Mouse (Mus musculus): ENCODE data around the gene Mrps12. TPM values are rescaled to one million over a fixed set of nuclear protein-coding genes. Genes with fewer than 3 reads are reported as not detected.
A peak's percentile ranks its signal among the peaks of the same experiment; 100 is the strongest.

Mrps12 gene
- total and polyA plus RNA-seq, 2 experiments from 2014 or later: 73.9 to 133 TPM

- H3K4me1 ChIP-seq (ENCODE audit: control insufficient read depth, insufficient read depth): no peaks in the 10 kb centered on the region
- H3K9ac ChIP-seq (replicated peaks; ENCODE audit: low read depth, low read length): no peak overlapping the region
- no peak overlapping the region for H3K4me2 ChIP-seq (ENCODE audit: low read depth, low read length)
- H3K27ac ChIP-seq (ENCODE audit: low read depth): no peak overlapping the region
- TF ChIP-seq CTCF (IDR thresholded peaks at IDR 0.05; ENCODE audit: low read depth): no peak
- 82% methylated on average over 13 of the region's 13 CpGs for WGBS
- DNase-seq (ENCODE audit: low spot score) (no peak), ATAC-seq (ENCODE audit: insufficient read depth, low read depth) (no peak)
- no peak overlapping the region for H3K4me3 ChIP-seq (ENCODE audit: low read depth, low read length)
- no peaks in the 10 kb centered on the region for H3K9me3 ChIP-seq (replicated peaks; ENCODE audit: control insufficient read depth, low read length)
- H3K36me3 ChIP-seq (replicated peaks; ENCODE audit: control insufficient read depth, insufficient read depth, low read length): peaks cover 38% of the 10 kb centered on the region
- peaks cover 20% of the 10 kb centered on the region for H3K27me3 ChIP-seq (ENCODE audit: control insufficient read depth, insufficient read depth, low read length)
Measured at GRCm38 (mm10) chr7:28758623-28759022, 17.0 kb upstream of the Mrps12 start.

GRCm38 (mm10) chr7:28756079-28756478, 14.5 kb upstream of the Mrps12 start, which contains the start of gene Ccer2:
TSS of gene Ccer2 (plus strand) at chr7:28756174.
- no peak within 1 kb of the TSS for H3K4me2 ChIP-seq (ENCODE audit: low read depth, low read length)

DNA sequence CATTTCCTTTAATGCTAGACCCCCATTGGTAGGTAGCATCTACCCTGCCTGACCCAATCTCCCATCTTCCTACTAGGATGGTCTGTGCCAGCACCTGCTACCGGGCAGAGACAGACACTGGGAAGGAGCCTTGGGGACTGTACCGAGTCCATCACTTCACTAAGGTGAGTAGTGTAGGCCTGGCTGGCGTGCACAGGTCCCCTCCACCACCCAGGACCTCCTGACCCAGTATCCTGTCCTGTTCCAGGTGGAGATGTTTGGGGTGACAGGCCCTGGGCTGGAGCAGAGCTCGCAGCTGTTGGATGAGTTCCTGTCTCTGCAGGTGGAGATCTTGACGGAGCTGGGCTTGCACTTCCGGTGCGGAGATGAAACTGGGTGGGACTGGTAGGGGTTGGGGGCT, 8.3 kb upstream of the Mrps12 start:
- H3K9me3 ChIP-seq (replicated peaks; ENCODE audit: control insufficient read depth, low read length): no peaks in the 10 kb centered on the region
- ATAC-seq (ENCODE audit: insufficient read depth, low read depth): no peak
- WGBS: 92% methylated on average over 7 of the region's 7 CpGs
- H3K4me3 ChIP-seq (ENCODE audit: low read depth, low read length): no peak overlapping the region
- no peak overlapping the region for H3K9ac ChIP-seq (replicated peaks; ENCODE audit: low read depth, low read length)
- no peak for DNase-seq (ENCODE audit: low spot score)
- no peak overlapping the region for H3K4me2 ChIP-seq (ENCODE audit: low read depth, low read length)
- no peaks in the 10 kb centered on the region for H3K27me3 ChIP-seq (ENCODE audit: control insufficient read depth, insufficient read depth, low read length)
- H3K36me3 ChIP-seq (replicated peaks; ENCODE audit: control insufficient read depth, insufficient read depth, low read length): peaks cover 22% of the 10 kb centered on the region; the same call in 1 of the 2 replicates
- TF ChIP-seq EP300 (IDR thresholded peaks at IDR 0.05; ENCODE audit: low read depth) (no peak), CTCF (IDR thresholded peaks at IDR 0.05; ENCODE audit: low read depth) (no peak)
- no peaks in the 10 kb centered on the region for H3K4me1 ChIP-seq (ENCODE audit: control insufficient read depth, insufficient read depth)
- no peak overlapping the region for H3K27ac ChIP-seq (ENCODE audit: low read depth)

More at GRCm38 (mm10) chr7:28756079-28756478, 14.5 kb upstream of the Mrps12 start, which contains the start of gene Ccer2:
- H3K27me3 ChIP-seq (ENCODE audit: control insufficient read depth, insufficient read depth, low read length): peaks cover 20% of the 10 kb centered on the region
- WGBS: 4% methylated on average over 17 of the region's 17 CpGs
- H3K4me3 ChIP-seq (ENCODE audit: low read depth, low read length): no peak within 1 kb of the TSS
- DNase-seq (ENCODE audit: low spot score) (no peak), ATAC-seq (ENCODE audit: insufficient read depth, low read depth) (no peak)
- no peak within 1 kb of the TSS for H3K9ac ChIP-seq (replicated peaks; ENCODE audit: low read depth, low read length)
- no peak within 1 kb of the TSS for H3K27ac ChIP-seq (ENCODE audit: low read depth)
- peaks cover 30% of the 10 kb centered on the region for H3K36me3 ChIP-seq (replicated peaks; ENCODE audit: control insufficient read depth, insufficient read depth, low read length)
- no peaks in the 10 kb centered on the region for H3K4me1 ChIP-seq (ENCODE audit: control insufficient read depth, insufficient read depth)
- no peak for TF ChIP-seq EP300 (IDR thresholded peaks at IDR 0.05; ENCODE audit: low read depth)
- H3K9me3 ChIP-seq (replicated peaks; ENCODE audit: control insufficient read depth, low read length): no peaks in the 10 kb centered on the region

GRCm38 (mm10) chr7:28741368-28741708, 282 bp downstream of the Mrps12 start:
- Histone ChIP-seq H3K9me3 (replicated peaks; ENCODE audit: control insufficient read depth, low read length) (no peaks in the 10 kb centered on the region), H3K36me3 (replicated peaks; ENCODE audit: control insufficient read depth, insufficient read depth, low read length) (peaks cover 29% of the 10 kb centered on the region), H3K27me3 (ENCODE audit: control insufficient read depth, insufficient read depth, low read length) (no peaks in the 10 kb centered on the region), H3K4me2 (ENCODE audit: low read depth, low read length) (peak overlapping the region; percentile 96), H3K4me3 (ENCODE audit: low read depth, low read length) (peak overlapping the region; percentile 93), H3K4me1 (ENCODE audit: control insufficient read depth, insufficient read depth) (peaks cover 13% of the 10 kb centered on the region), H3K27ac (ENCODE audit: low read depth) (peak overlapping the region; percentile 94), H3K9ac (replicated peaks; ENCODE audit: low read depth, low read length) (peak overlapping the region; percentile 80)
- ATAC-seq (ENCODE audit: insufficient read depth, low read depth) (0 out of 2 replicates have a peak, but pooled peaks have one; percentile 8), DNase-seq (ENCODE audit: low spot score) (no peak)
- WGBS: 1% methylated on average over 13 of the region's 13 CpGs
- TF ChIP-seq CTCF (IDR thresholded peaks at IDR 0.05; ENCODE audit: low read depth) (no peak), EP300 (IDR thresholded peaks at IDR 0.05; ENCODE audit: low read depth) (no peak)

GRCm38 (mm10) chr7:28740949-28741348, 671 bp downstream of the Mrps12 start:
- Histone ChIP-seq H3K4me3 (ENCODE audit: low read depth, low read length) (peak overlapping the region; percentile 93), H3K4me1 (ENCODE audit: control insufficient read depth, insufficient read depth) (peaks cover 13% of the 10 kb centered on the region), H3K9ac (replicated peaks; ENCODE audit: low read depth, low read length) (peak overlapping the region; percentile 80), H3K27me3 (ENCODE audit: control insufficient read depth, insufficient read depth, low read length) (no peaks in the 10 kb centered on the region), H3K9me3 (replicated peaks; ENCODE audit: control insufficient read depth, low read length) (no peaks in the 10 kb centered on the region), H3K27ac (ENCODE audit: low read depth) (peak overlapping the region; percentile 94), H3K4me2 (ENCODE audit: low read depth, low read length) (peak overlapping the region; percentile 96), H3K36me3 (replicated peaks; ENCODE audit: control insufficient read depth, insufficient read depth, low read length) (peaks cover 28% of the 10 kb centered on the region)
- TF ChIP-seq EP300 (IDR thresholded peaks at IDR 0.05; ENCODE audit: low read depth): no peak
- TF ChIP-seq CTCF (IDR thresholded peaks at IDR 0.05; ENCODE audit: low read depth): no peak
- WGBS: 26% methylated on average over 9 of the region's 9 CpGs
- no peak for DNase-seq (ENCODE audit: low spot score)
- no peak for ATAC-seq (ENCODE audit: insufficient read depth, low read depth)

DNA sequence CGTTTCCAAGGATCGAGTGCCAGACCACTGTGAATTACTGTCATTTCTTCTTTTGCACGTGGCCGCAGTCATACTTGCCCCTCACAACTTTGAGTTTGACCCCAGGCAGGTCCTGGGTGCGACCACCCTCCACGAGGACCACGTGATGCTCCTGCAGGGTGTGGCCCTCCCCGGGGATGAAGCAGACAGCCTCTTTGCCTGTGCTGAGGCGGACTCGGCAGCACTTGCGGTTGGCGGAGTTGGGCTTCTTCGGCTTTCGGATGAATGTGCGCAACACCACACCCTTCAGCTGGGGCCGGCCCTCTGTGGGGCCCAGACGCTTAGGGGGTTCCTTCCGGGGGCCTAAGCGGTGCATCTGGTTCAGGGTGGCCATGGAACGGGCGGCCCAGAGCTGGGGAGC, 1.8 kb downstream of the Mrps12 start:
- ATAC-seq (ENCODE audit: insufficient read depth, low read depth): no peak
- H3K27me3 ChIP-seq (ENCODE audit: control insufficient read depth, insufficient read depth, low read length): no peaks in the 10 kb centered on the region
- no peak for DNase-seq (ENCODE audit: low spot score)
- no peak overlapping the region for H3K4me2 ChIP-seq (ENCODE audit: low read depth, low read length)
- H3K4me1 ChIP-seq (ENCODE audit: control insufficient read depth, insufficient read depth): peaks cover 13% of the 10 kb centered on the region
- TF ChIP-seq EP300 (IDR thresholded peaks at IDR 0.05; ENCODE audit: low read depth): no peak
- TF ChIP-seq CTCF (IDR thresholded peaks at IDR 0.05; ENCODE audit: low read depth): no peak
- no peak overlapping the region for H3K9ac ChIP-seq (replicated peaks; ENCODE audit: low read depth, low read length)
- 96% methylated on average over 21 of the region's 21 CpGs for WGBS
- H3K36me3 ChIP-seq (replicated peaks; ENCODE audit: control insufficient read depth, insufficient read depth, low read length): peaks cover 19% of the 10 kb centered on the region
- no peaks in the 10 kb centered on the region for H3K9me3 ChIP-seq (replicated peaks; ENCODE audit: control insufficient read depth, low read length)
- no peak overlapping the region for H3K27ac ChIP-seq (ENCODE audit: low read depth)
- no peak overlapping the region for H3K4me3 ChIP-seq (ENCODE audit: low read depth, low read length)

Measured in heart, postnatal 0 days (tissue).